In genomic region chr4:134736147-134736546, GRCm38 (mm10) we compare ENCODE assay signal across 13 mouse cellular contexts. TPM values are rescaled to one million over a fixed set of nuclear protein-coding genes. Genes with fewer than 3 reads are reported as not detected.
DNase-seq lines count a peak whose midpoint lies in the region; ATAC-seq and TF ChIP-seq lines count a peak whose summit lies in the region.
"Had no signal": no experiment of that assay in that cellular context is flagged by ENCODE, and none has a peak within 500 bp of the region (broad histone marks: within the 10 kb centered on the region; RNA-seq: fewer than 3 reads in every experiment).

No protein-coding gene starts in this region.

- DNase-seq in frontal cortex, postnatal 25 days (ENCODE audit: low spot score in 2 of 2) = no peak
- no peak for DNase-seq in left cerebral cortex, adult 2 months (ENCODE audit: extremely low spot score in 1 of 2, low spot score in 2 of 2)
- DNase-seq in left cerebral cortex, adult 8-10 months (ENCODE audit: low spot score in 2 of 2) = no peak
- no peak for DNase-seq in T-cell, adult 2 months (ENCODE audit: low spot score)
- no peak for DNase-seq in adrenal gland, adult 8-10 months
- DNase-seq: gastrocnemius, postnatal 36 days; kidney, postnatal 10 days; liver; lung, postnatal 10 days had no signal

- H3K27me3 ChIP-seq in embryonic facial prominence, embryonic 15.5 days = no peaks in the 10 kb centered on the region
- H3K27me3 ChIP-seq in myocyte (ENCODE audit: control insufficient read depth, insufficient read depth, insufficient read length) = no peaks in the 10 kb centered on the region

- ATAC-seq in frontal cortex, adult (ENCODE audit: low TSS enrichment) = peak; percentile 93
- ATAC-seq in embryonic facial prominence, embryonic 15.5 days (ENCODE audit: insufficient number of reproducible peaks, low FRiP score, low TSS enrichment, low read depth) = no peak
- ATAC-seq: midbrain, embryonic 16.5 days had no signal

- H3K4me2 ChIP-seq in embryonic facial prominence, embryonic 15.5 days (replicated peaks) = no peak overlapping the region
- H3K4me2 ChIP-seq in myocyte (ENCODE audit: low read depth) = no peak overlapping the region

- H3ac ChIP-seq in myocyte (ENCODE audit: control insufficient read depth, insufficient read length) = no peak overlapping the region

- no peaks in the 10 kb centered on the region for H3K36me3 ChIP-seq in embryonic facial prominence, embryonic 15.5 days
- no peaks in the 10 kb centered on the region for H3K36me3 ChIP-seq in myocyte (ENCODE audit: control insufficient read depth, insufficient read depth)

- H3K4me1 ChIP-seq in embryonic facial prominence, embryonic 15.5 days = peaks cover 60% of the 10 kb centered on the region

- no peaks in the 10 kb centered on the region for H3K9me3 ChIP-seq in embryonic facial prominence, embryonic 15.5 days (replicated peaks)

- no peak; the same call in 1 of the 2 replicates for TF ChIP-seq CTCF in left cerebral cortex, adult 2 months (IDR thresholded peaks at IDR 0.05)

- WGBS in embryonic facial prominence, embryonic 15.5 days = 16% methylated on average over 7 of the region's 7 CpGs

- no peaks in the 10 kb centered on the region for H3K79me2 ChIP-seq in myocyte (ENCODE audit: control insufficient read depth, insufficient read depth)

- intact Hi-C loops in left cerebral cortex, adult 2 months (cut with DNase I) = no loop called here

- H3K27ac ChIP-seq in left cerebral cortex, adult 2 months = peak overlapping the region; percentile 86
- H3K27ac ChIP-seq in embryonic facial prominence, embryonic 15.5 days (replicated peaks) = peak overlapping the region; percentile 82

- H3K9ac ChIP-seq in embryonic facial prominence, embryonic 15.5 days = no peak overlapping the region

- no peak overlapping the region for H3K4me3 ChIP-seq in left cerebral cortex, adult 2 months
- H3K4me3 ChIP-seq in embryonic facial prominence, embryonic 15.5 days (replicated peaks) = no peak overlapping the region
- H3K4me3 ChIP-seq in myocyte = no peak overlapping the region

- TF ChIP-seq POLR2A in myocyte (IDR thresholded peaks at IDR 0.05; ENCODE audit: insufficient read length, low read depth) = no peak

TF ChIP-seq in myocyte, 11 proteins besides CTCF, POLR2A, EP300 and RAD21:
- TF ChIP-seq MYOG (IDR thresholded peaks at IDR 0.05; ENCODE audit: control insufficient read depth in 1 of 3, insufficient read depth in 1 of 3, insufficient read length in 2 of 3, low read depth in 2 of 3) (peak in 2 of 3 experiments; percentile 29 to 42), E2F4 (IDR thresholded peaks at IDR 0.05; ENCODE audit: insufficient read depth) (no peak)
TF ChIP-seq in myocyte: peak in this region for 1.

RNA-seq across cellular contexts. Expression of gene Ldlrap1, which starts 31.7 kb away (rescaled TPM):
- 1 to 10 TPM; 3.4 to 3.7 TPM for total RNA-seq in left cerebral cortex, adult 2 months (2021)
- 1 to 10 TPM; 2.8 to 4.8 (median 4.4) TPM for total RNA-seq in left cerebral cortex, adult 8-10 months (2022)
- polyA plus RNA-seq in embryonic facial prominence, embryonic 15.5 days (2015; fragmentation: Nextera tagmentation; extraction: Ambion mirVana) = 36.7 and 37.6 TPM in 2 replicates
- 19.0 TPM for polyA plus RNA-seq in myocyte (2012; fragmentation: generic; extraction: Trizol)
- total RNA-seq in adrenal gland, adult 8-10 months (2022) = 10 to 100 TPM; 46.7 to 49.4 (median 48.4) TPM

RNA-seq across cellular contexts. Expression of gene Man1c1, which starts 32.1 kb away (rescaled TPM):
- 10 to 100 TPM; 43.1 to 43.6 TPM for total RNA-seq in left cerebral cortex, adult 2 months (2021)
- 10 to 100 TPM; 34.6 to 40.0 (median 38.4) TPM for total RNA-seq in left cerebral cortex, adult 8-10 months (2022)
- 5.0 and 5.6 TPM in 2 replicates for polyA plus RNA-seq in embryonic facial prominence, embryonic 15.5 days (2015; fragmentation: Nextera tagmentation; extraction: Ambion mirVana)
- polyA plus RNA-seq in myocyte (2012; fragmentation: generic; extraction: Trizol) = 11.3 TPM
- 10 to 100 TPM; 15.3 to 41.3 (median 29.9) TPM for total RNA-seq in adrenal gland, adult 8-10 months (2022)

Comparison
In these comparisons a context has a peak if more than half of its experiments do, and no peak if none do; other contexts are left out.
1. RNA of gene Ldlrap1, which starts 31.7 kb away (total RNA-seq): 46.7 to 49.4 TPM in adrenal gland, adult 8-10 months; 2.8 to 4.8 TPM in left cerebral cortex, adult 8-10 months and 3.4 to 3.7 TPM in left cerebral cortex, adult 2 months; every median in the first group is over 4 times any median in the second.